Mouse (Mus musculus): ENCODE measurements around the gene St8sia6.
"Not testable (repeated sequence)": the region's sequence is repeated elsewhere in the genome, so short reads cannot be mapped to it uniquely, and the experiment has no call there.

The St8sia6 gene

GRCm38 (mm10) chr2:13630136-13630832, 163.6 kb downstream of the St8sia6 start:
- DNase-seq (ENCODE audit: low spot score), result no peak

- not testable (repeated sequence) for DNase-seq (ENCODE audit: low spot score)
Measured at GRCm38 (mm10) chr2:13603636-13604035, 190.2 kb downstream of the St8sia6 start.

- no peak for DNase-seq (ENCODE audit: low spot score)
Measured at GRCm38 (mm10) chr2:13603093-13603492, 190.8 kb downstream of the St8sia6 start.
